Mouse (Mus musculus): ENCODE results near the gene Tmem41b. TPM values are rescaled to one million over a fixed set of nuclear protein-coding genes. Genes with fewer than 3 reads are reported as not detected.
"Not testable (repeated sequence)": the region's sequence is repeated elsewhere in the genome, so short reads cannot be mapped to it uniquely, and the experiment has no call there.

Tmem41b gene
- polyA plus RNA-seq, 1 experiment, result 17.4 TPM

GRCm38 (mm10) chr7:109986133-109986669, 528 bp downstream of the Tmem41b start:
- no peaks in the 10 kb centered on the region for H3K27me3 ChIP-seq (ENCODE audit: control insufficient read depth, insufficient read depth, low read length)
- H3K4me1 ChIP-seq (replicated peaks; ENCODE audit: control insufficient read depth, insufficient read depth, low read length), result no peaks in the 10 kb centered on the region
- TF ChIP-seq CTCF (IDR thresholded peaks at IDR 0.05; ENCODE audit: borderline replicate concordance, control insufficient read depth, extremely low read depth, insufficient read depth, low read length, poor library complexity) (peak; percentile 44; the same call in 1 of the 2 replicates), POLR2A (IDR thresholded peaks at IDR 0.05; ENCODE audit: control insufficient read depth, extremely low read depth, insufficient read depth, low read length, poor library complexity) (peak; percentile 41; the same call in 1 of the 2 replicates)
- no peak overlapping the region for H3K27ac ChIP-seq (ENCODE audit: control insufficient read depth, insufficient read depth, low read length)
- H3K4me3 ChIP-seq (ENCODE audit: control insufficient read depth, insufficient read depth, low read length), result peak overlapping the region; percentile 49
- under 1% methylated on average over 43 of the region's 43 CpGs for WGBS
- peak; percentile 99 for DNase-seq
- H3K36me3 ChIP-seq (ENCODE audit: control insufficient read depth, insufficient read depth, low read length), result no peaks in the 10 kb centered on the region; the same call in 1 of the 2 replicates

DNA sequence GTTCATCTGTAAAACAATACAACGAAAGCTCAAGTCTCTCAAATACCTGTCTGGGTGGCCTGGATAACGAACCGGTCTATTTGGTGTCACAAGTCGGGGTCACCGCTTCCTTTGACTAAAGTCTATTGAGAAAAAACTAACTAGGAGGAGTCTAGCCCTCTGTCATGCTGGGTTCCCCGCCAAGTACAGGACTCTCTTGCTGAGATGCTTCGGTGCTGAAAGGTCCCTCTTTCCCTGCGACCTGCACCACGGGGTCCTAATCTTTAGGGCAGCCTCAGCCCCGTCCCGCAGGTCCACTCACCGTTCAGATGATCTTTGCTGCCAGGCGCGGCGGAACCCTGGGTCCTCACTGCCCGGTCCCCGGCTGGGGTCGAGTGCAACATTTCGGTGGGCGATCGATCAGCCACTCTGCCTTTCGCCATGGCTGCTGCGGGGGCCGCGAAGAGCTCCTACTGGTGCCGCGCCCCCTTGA, 1.0 kb downstream of the Tmem41b start:
- WGBS, result under 1% methylated on average over 27 of the region's 27 CpGs
- no peak for DNase-seq
- H3K27ac ChIP-seq (ENCODE audit: control insufficient read depth, insufficient read depth, low read length), result no peak overlapping the region
- peak overlapping the region; percentile 49 for H3K4me3 ChIP-seq (ENCODE audit: control insufficient read depth, insufficient read depth, low read length)
- no peaks in the 10 kb centered on the region for H3K4me1 ChIP-seq (replicated peaks; ENCODE audit: control insufficient read depth, insufficient read depth, low read length)
- no peaks in the 10 kb centered on the region for H3K27me3 ChIP-seq (ENCODE audit: control insufficient read depth, insufficient read depth, low read length)
- TF ChIP-seq POLR2A (IDR thresholded peaks at IDR 0.05; ENCODE audit: control insufficient read depth, extremely low read depth, insufficient read depth, low read length, poor library complexity) (no peak), CTCF (IDR thresholded peaks at IDR 0.05; ENCODE audit: borderline replicate concordance, control insufficient read depth, extremely low read depth, insufficient read depth, low read length, poor library complexity) (no peak)
- peaks cover under 1% of the 10 kb centered on the region for H3K36me3 ChIP-seq (ENCODE audit: control insufficient read depth, insufficient read depth, low read length)

- not testable (repeated sequence) for H3K27me3 ChIP-seq (ENCODE audit: control insufficient read depth, insufficient read depth, low read length); H3K36me3 ChIP-seq (ENCODE audit: control insufficient read depth, insufficient read depth, low read length); H3K4me1 ChIP-seq (replicated peaks; ENCODE audit: control insufficient read depth, insufficient read depth, low read length); H3K27ac ChIP-seq (ENCODE audit: control insufficient read depth, insufficient read depth, low read length); H3K4me3 ChIP-seq (ENCODE audit: control insufficient read depth, insufficient read depth, low read length); DNase-seq
- WGBS, result 93% methylated on average over 5 of the region's 5 CpGs
Measured at GRCm38 (mm10) chr7:109984608-109985007, 2.1 kb downstream of the Tmem41b start.

DNA sequence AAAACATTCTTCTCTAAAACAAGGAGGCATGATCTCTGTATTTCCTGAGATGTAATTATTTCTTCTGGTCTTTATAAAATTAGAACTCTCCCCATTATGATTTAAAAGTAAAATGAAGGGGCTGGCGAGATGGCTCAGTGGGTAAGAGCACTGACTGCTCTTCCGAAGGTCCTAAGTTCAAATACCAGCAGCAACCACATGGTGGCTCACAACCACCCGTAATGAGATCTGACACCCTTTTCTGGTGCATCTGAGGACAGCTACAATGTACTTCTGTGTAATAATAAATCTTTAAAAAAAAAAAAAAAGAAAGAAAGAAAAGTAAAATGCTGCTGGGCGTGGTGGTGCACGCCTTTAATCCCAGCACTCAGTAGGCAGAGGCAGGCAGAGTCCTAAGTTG, 9.6 kb downstream of the Tmem41b start:
- not testable (repeated sequence) for H3K27ac ChIP-seq (ENCODE audit: control insufficient read depth, insufficient read depth, low read length); H3K4me1 ChIP-seq (replicated peaks; ENCODE audit: control insufficient read depth, insufficient read depth, low read length); H3K27me3 ChIP-seq (ENCODE audit: control insufficient read depth, insufficient read depth, low read length); H3K4me3 ChIP-seq (ENCODE audit: control insufficient read depth, insufficient read depth, low read length)
- 78% methylated on average over 5 of the region's 5 CpGs for WGBS
- DNase-seq, result peak; percentile 33
- H3K36me3 ChIP-seq (ENCODE audit: control insufficient read depth, insufficient read depth, low read length), result peaks cover 16% of the 10 kb centered on the region

- no peak for DNase-seq
- Histone ChIP-seq H3K4me1 (replicated peaks; ENCODE audit: control insufficient read depth, insufficient read depth, low read length) (no peaks in the 10 kb centered on the region), H3K27ac (ENCODE audit: control insufficient read depth, insufficient read depth, low read length) (no peak overlapping the region), H3K4me3 (ENCODE audit: control insufficient read depth, insufficient read depth, low read length) (no peak overlapping the region), H3K36me3 (ENCODE audit: control insufficient read depth, insufficient read depth, low read length) (peaks cover 16% of the 10 kb centered on the region), H3K27me3 (ENCODE audit: control insufficient read depth, insufficient read depth, low read length) (no peaks in the 10 kb centered on the region)
- TF ChIP-seq CTCF (IDR thresholded peaks at IDR 0.05; ENCODE audit: borderline replicate concordance, control insufficient read depth, extremely low read depth, insufficient read depth, low read length, poor library complexity) (no peak), POLR2A (IDR thresholded peaks at IDR 0.05; ENCODE audit: control insufficient read depth, extremely low read depth, insufficient read depth, low read length, poor library complexity) (no peak)
- WGBS, result over 99% methylated on average over 6 of the region's 6 CpGs
Measured at GRCm38 (mm10) chr7:109975966-109976715, 10.6 kb downstream of the Tmem41b start.

DNA sequence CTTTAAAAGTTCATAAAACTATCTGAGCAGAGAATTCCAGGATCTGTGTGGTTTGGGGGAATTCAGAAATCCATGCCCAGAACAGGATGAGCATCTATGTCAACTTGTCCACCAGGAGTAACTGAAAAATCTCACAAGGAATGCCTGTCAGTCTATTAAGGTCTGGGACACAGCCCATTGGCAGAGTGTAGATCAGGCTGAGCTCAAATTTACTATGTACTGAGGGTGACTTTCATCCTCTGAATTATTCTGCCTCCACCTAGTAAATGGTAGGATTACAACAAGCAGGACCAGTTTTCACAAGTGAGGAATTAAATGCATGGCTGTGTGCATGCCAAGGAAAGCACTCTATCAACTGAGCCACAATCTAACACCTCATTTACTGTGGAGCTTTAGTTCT, 17.2 kb downstream of the Tmem41b start:
- DNase-seq, result no peak
- no peak overlapping the region for H3K4me3 ChIP-seq (ENCODE audit: control insufficient read depth, insufficient read depth, low read length)

More for the DNA sequence above, 17.2 kb downstream of the Tmem41b start:
- no peaks in the 10 kb centered on the region for H3K27me3 ChIP-seq (ENCODE audit: control insufficient read depth, insufficient read depth, low read length)
- H3K4me1 ChIP-seq (replicated peaks; ENCODE audit: control insufficient read depth, insufficient read depth, low read length), result no peaks in the 10 kb centered on the region
- no peak overlapping the region for H3K27ac ChIP-seq (ENCODE audit: control insufficient read depth, insufficient read depth, low read length)
- H3K36me3 ChIP-seq (ENCODE audit: control insufficient read depth, insufficient read depth, low read length), result no peaks in the 10 kb centered on the region
- TF ChIP-seq POLR2A (IDR thresholded peaks at IDR 0.05; ENCODE audit: control insufficient read depth, extremely low read depth, insufficient read depth, low read length, poor library complexity) (no peak), CTCF (IDR thresholded peaks at IDR 0.05; ENCODE audit: borderline replicate concordance, control insufficient read depth, extremely low read depth, insufficient read depth, low read length, poor library complexity) (no peak)
